Mouse (Mus musculus) heart, embryonic 12.5 days (tissue): Measurements from ENCODE around the gene Snx6. TPM values are rescaled to one million over a fixed set of nuclear protein-coding genes. Genes with fewer than 3 reads are reported as not detected.
"Not testable (repeated sequence)": the region's sequence is repeated elsewhere in the genome, so short reads cannot be mapped to it uniquely, and the experiment has no call there.

Experiments used
- ATAC-seq: fragments of 200-750 bp; cut with Nextera tagmentation; 2 replicates; pipeline ENCODE4 v1.8.0; 2017; ENCODE audit warnings: moderate TSS enrichment, moderate library complexity; ENCODE audit not compliant: insufficient number of reproducible peaks, low FRiP score
- H3K27ac ChIP-seq: fragments of 300-500 bp; sonication (generic); 2 replicates; pipeline ENCODE4 v1.5.1; 2016; ENCODE audit warnings: mild to moderate bottlenecking, moderate library complexity; ENCODE audit not compliant: poor library complexity, severe bottlenecking
- H3K27me3 ChIP-seq: fragments of 300-500 bp; sonication (generic); replicated peaks from 2 replicates; pipeline ENCODE4 v1.6.1; 2016; ENCODE audit warnings: mild to moderate bottlenecking, moderate library complexity
- H3K36me3 ChIP-seq: fragments of 300-500 bp; sonication (generic); 2 replicates; pipeline ENCODE4 v1.6.1; 2016; ENCODE audit warnings: mild to moderate bottlenecking, moderate library complexity
- H3K4me1 ChIP-seq: fragments of 300-500 bp; sonication (generic); replicated peaks from 2 replicates; pipeline ENCODE4 v1.6.1; 2016; ENCODE audit warnings: mild to moderate bottlenecking
- H3K4me2 ChIP-seq: fragments of 300-500 bp; sonication (generic); 2 replicates; pipeline ENCODE4 v1.6.1; 2016; ENCODE audit warnings: mild to moderate bottlenecking, moderate library complexity
- H3K4me3 ChIP-seq: fragments of 300-500 bp; sonication (generic); 2 replicates; pipeline ENCODE4 v1.5.1; 2016; ENCODE audit warnings: mild to moderate bottlenecking
- H3K9ac ChIP-seq: fragments of 300-500 bp; sonication (generic); 2 replicates; pipeline ENCODE4 v1.6.1; 2016; ENCODE audit warnings: mild to moderate bottlenecking, moderate library complexity
- H3K9me3 ChIP-seq: fragments of 300-500 bp; sonication (generic); replicated peaks from 2 replicates; pipeline ENCODE4 v1.6.1; 2016; ENCODE audit warnings: mild to moderate bottlenecking, moderate library complexity
- WGBS: fragments of 180-500 bp; shearing (Covaris S2); methylation state at CpG from one replicate; pipeline ENCODE4 v1.1.7; 2016; 5-methylcytosine and 5-hydroxymethylcytosine counted together
- polyA plus RNA-seq: library from polyadenylated mRNA; unstranded; fragments of >200 nt; fragmentation: Nextera tagmentation; extraction: Ambion mirVana; gene quantifications from 2 replicates; pipeline ENCODE4 v1.2.1, GENCODE M21; 2016

Gene Snx6
- 122 and 135 TPM in 2 replicates for polyA plus RNA-seq

- H3K9me3 ChIP-seq, result no peaks in the 10 kb centered on the region
- H3K27me3 ChIP-seq, result no peaks in the 10 kb centered on the region
- H3K4me3 ChIP-seq, result peak within 1 kb of the TSS; percentile 89
- peaks cover 28% of the 10 kb centered on the region for H3K4me1 ChIP-seq
- peak within 1 kb of the TSS; percentile 52 for H3K27ac ChIP-seq
- peak within 1 kb of the TSS; percentile 94 for H3K9ac ChIP-seq
- H3K4me2 ChIP-seq, result peak within 1 kb of the TSS; percentile 75
- ATAC-seq, result peak; percentile 96
- under 1% methylated on average over 76 of the region's 76 CpGs for WGBS
- H3K36me3 ChIP-seq, result peaks cover 8% of the 10 kb centered on the region
Measured at GRCm38 (mm10) chr12:54795153-54795998, at the start of gene Snx6. Snx6 (minus strand) TSS chr12:54795703.

DNA sequence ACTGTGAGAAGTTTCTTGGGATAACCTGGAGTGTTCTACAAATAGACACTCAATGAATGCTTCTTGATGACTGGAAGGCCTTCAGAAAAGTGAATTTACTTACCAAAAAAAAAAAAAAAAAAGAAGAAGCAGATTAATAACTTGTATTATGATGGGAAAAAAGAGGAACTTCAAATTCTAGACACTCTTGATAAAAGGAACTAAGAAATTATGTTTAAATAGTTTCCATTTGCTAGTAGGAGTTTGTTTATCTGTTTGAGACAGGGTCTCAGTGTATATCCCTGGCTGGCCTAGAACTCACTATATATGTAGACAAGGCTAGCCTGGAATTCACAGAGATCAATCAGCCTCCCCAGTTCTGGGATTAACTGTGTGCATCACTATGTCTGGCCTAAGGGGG lies 48.9 kb upstream of the Snx6 start:
- no peaks in the 10 kb centered on the region for H3K4me1 ChIP-seq
- H3K27ac ChIP-seq, result no peak overlapping the region
- no peaks in the 10 kb centered on the region for H3K27me3 ChIP-seq
- H3K36me3 ChIP-seq, result no peaks in the 10 kb centered on the region; the same call in 1 of the 2 replicates
- H3K4me2 ChIP-seq, result no peak overlapping the region
- ATAC-seq, result no peak
- no peak overlapping the region for H3K9ac ChIP-seq
- H3K9me3 ChIP-seq, result no peaks in the 10 kb centered on the region
- H3K4me3 ChIP-seq, result no peak overlapping the region

GRCm38 (mm10) chr12:54841576-54841975 lies 46.1 kb upstream of the Snx6 start:
- no peaks in the 10 kb centered on the region for H3K36me3 ChIP-seq
- WGBS, result 72% methylated on average over 1 of the region's 1 CpGs
- H3K4me1 ChIP-seq, result peaks cover 7% of the 10 kb centered on the region
- no peak for ATAC-seq
- H3K9me3 ChIP-seq, result no peaks in the 10 kb centered on the region
- no peak overlapping the region for H3K27ac ChIP-seq
- no peak overlapping the region for H3K4me3 ChIP-seq
- no peak overlapping the region for H3K9ac ChIP-seq
- H3K4me2 ChIP-seq, result no peak overlapping the region
- H3K27me3 ChIP-seq, result no peaks in the 10 kb centered on the region

GRCm38 (mm10) chr12:54839815-54840214 lies 44.3 kb upstream of the Snx6 start:
- Histone ChIP-seq H3K4me2 (no peak overlapping the region), H3K36me3 (no peaks in the 10 kb centered on the region), H3K9ac (no peak overlapping the region), H3K9me3 (no peaks in the 10 kb centered on the region), H3K4me3 (no peak overlapping the region), H3K4me1 (peaks cover 23% of the 10 kb centered on the region), H3K27me3 (no peaks in the 10 kb centered on the region), H3K27ac (no peak overlapping the region)
- WGBS, result 78% methylated on average over 2 of the region's 2 CpGs
- no peak for ATAC-seq

DNA sequence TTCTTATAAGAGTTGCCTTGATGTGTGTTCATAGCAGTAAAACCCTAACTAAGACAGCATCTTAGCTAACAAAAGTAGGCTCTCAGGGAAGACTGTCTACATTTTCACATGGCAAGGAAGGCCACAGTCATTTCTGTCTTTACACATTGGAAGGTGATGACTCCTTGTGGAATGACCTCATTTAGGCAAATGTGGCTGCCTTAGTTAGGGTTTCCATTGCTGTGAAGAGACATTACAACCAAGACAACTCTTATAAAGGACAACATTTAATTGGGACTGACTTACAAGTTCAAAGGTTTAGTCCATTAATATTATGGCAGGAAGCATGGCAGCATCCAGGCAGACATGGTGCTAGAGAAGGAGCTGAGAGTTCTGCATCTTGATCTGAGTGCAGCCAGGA lies 43.4 kb upstream of the Snx6 start:
- H3K4me1 ChIP-seq, result peaks cover 27% of the 10 kb centered on the region
- no peak for ATAC-seq
- no peaks in the 10 kb centered on the region for H3K36me3 ChIP-seq
- no peaks in the 10 kb centered on the region for H3K27me3 ChIP-seq
- H3K27ac ChIP-seq, result no peak overlapping the region
- H3K4me2 ChIP-seq, result no peak overlapping the region
- H3K9me3 ChIP-seq, result no peaks in the 10 kb centered on the region
- no peak overlapping the region for H3K9ac ChIP-seq
- no peak overlapping the region for H3K4me3 ChIP-seq

DNA sequence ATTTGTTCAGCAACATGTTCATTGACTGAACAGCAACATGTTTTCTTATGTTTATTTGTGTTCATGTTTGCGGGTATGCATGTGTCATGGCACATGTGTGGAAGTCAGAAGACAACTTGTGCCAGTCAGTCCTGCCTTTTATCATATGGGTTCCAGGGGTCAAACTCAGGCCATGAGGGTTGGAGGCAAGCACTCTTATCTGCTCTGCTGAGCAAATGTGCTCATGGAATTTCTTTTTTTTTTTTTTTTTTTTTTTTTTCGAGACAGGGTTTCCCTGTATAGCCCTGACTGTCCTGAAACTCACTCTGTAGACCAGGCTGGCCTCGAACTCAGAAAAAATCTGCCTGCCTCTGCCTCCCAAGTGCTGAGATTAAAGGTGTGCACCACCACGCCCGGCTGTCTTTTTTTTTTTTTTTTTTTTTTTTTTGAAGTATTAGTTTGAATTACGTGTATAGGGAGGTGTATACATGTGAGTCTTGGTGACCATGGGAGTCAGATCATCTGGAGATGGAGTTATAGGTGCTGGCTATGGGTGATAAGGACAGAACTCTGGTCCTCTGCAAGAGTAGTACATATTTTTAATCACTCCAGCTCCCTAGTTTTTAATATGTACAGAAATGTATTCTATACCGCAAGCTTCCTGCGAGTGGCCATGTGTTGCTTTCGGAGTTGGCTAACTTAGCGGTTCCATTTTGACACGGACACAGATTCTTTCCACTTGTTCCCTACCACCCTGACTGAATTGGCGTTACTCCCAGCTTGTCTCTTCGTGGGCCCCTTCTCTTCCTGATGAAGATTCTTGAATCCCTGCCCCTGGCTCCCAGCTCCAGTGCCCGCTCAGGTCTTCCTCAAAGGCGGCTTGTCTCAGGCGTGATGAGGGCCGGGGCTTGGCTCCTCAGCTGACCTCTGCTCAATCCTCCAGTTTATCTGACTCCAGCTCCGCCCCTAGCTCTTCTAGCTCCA lies 40.4 kb upstream of the Snx6 start:
- peak overlapping the region; percentile 63 for H3K4me2 ChIP-seq
- ATAC-seq, result peak; percentile 43; the same call in 1 of the 2 replicates

GRCm38 (mm10) chr12:54834925-54835447 lies 39.5 kb upstream of the Snx6 start:
- Histone ChIP-seq H3K4me2 (peak overlapping the region; percentile 63), H3K27me3 (no peaks in the 10 kb centered on the region), H3K27ac (peak overlapping the region; percentile 92), H3K36me3 (no peaks in the 10 kb centered on the region), H3K4me1 (peaks cover 31% of the 10 kb centered on the region), H3K9ac (peak overlapping the region; percentile 68), H3K4me3 (peak overlapping the region; percentile 41), H3K9me3 (no peaks in the 10 kb centered on the region)
- peak; percentile 84 for ATAC-seq
- WGBS, result 5% methylated on average over 11 of the region's 11 CpGs

More for the DNA sequence above, 40.4 kb upstream of the Snx6 start:
- Histone ChIP-seq H3K27me3 (no peaks in the 10 kb centered on the region), H3K27ac (peak overlapping the region; percentile 92), H3K9ac (no peak overlapping the region), H3K36me3 (no peaks in the 10 kb centered on the region), H3K9me3 (no peaks in the 10 kb centered on the region), H3K4me3 (no peak overlapping the region), H3K4me1 (peaks cover 31% of the 10 kb centered on the region)
- WGBS, result 56% methylated on average over 18 of the region's 18 CpGs

DNA sequence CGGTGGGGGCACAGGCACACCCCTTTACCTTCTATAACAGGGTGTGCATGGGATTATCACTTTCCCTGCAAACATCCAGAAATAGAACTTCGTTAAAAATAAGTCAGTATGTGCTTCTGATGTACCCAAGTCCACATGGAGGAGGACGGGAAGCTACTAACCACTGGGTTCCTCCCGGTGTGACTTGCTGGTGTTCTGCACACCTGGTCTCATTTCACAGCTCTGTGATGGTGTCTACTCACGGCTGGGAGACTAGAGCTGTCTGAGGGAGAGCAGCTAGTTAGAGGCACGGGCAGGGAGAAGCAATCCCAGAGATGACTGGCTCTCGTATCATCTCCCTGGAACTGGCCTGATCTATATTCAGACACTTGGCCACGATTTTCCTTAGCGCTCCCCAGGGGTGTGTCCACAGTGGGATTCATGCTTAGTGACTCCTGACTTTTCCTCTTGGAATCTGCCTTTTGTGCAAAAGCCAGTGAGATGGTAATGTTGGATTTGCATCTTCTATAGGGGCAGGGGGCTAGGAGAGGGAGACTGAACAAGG lies 38.4 kb upstream of the Snx6 start:
- peak overlapping the region; percentile 15; the same call in 1 of the 2 replicates for H3K4me2 ChIP-seq
- no peaks in the 10 kb centered on the region for H3K27me3 ChIP-seq
- no peak overlapping the region for H3K9ac ChIP-seq
- peak overlapping the region; percentile 71 for H3K27ac ChIP-seq
- no peak for ATAC-seq
- H3K9me3 ChIP-seq, result no peaks in the 10 kb centered on the region
- H3K4me3 ChIP-seq, result no peak overlapping the region
- 41% methylated on average over 9 of the region's 9 CpGs for WGBS
- peaks cover 31% of the 10 kb centered on the region for H3K4me1 ChIP-seq
- H3K36me3 ChIP-seq, result no peaks in the 10 kb centered on the region

GRCm38 (mm10) chr12:54831927-54832326 lies 36.4 kb upstream of the Snx6 start:
- H3K4me2 ChIP-seq, H3K4me3 ChIP-seq, H3K9me3 ChIP-seq, H3K27ac ChIP-seq, H3K27me3 ChIP-seq, ATAC-seq, H3K36me3 ChIP-seq, H3K9ac ChIP-seq: not testable (repeated sequence)
- peaks cover 27% of the 10 kb centered on the region for H3K4me1 ChIP-seq
- 64% methylated on average over 1 of the region's 1 CpGs for WGBS

GRCm38 (mm10) chr12:54830574-54830973 lies 35.1 kb upstream of the Snx6 start:
- WGBS, result 5% methylated on average over 6 of the region's 6 CpGs
- no peak overlapping the region for H3K4me3 ChIP-seq
- no peak overlapping the region for H3K9ac ChIP-seq
- H3K27ac ChIP-seq, result no peak overlapping the region
- no peak overlapping the region for H3K4me2 ChIP-seq
- H3K4me1 ChIP-seq, result peaks cover 16% of the 10 kb centered on the region
- ATAC-seq, result no peak
- no peaks in the 10 kb centered on the region for H3K27me3 ChIP-seq
- H3K9me3 ChIP-seq, result no peaks in the 10 kb centered on the region
- H3K36me3 ChIP-seq, result no peaks in the 10 kb centered on the region

DNA sequence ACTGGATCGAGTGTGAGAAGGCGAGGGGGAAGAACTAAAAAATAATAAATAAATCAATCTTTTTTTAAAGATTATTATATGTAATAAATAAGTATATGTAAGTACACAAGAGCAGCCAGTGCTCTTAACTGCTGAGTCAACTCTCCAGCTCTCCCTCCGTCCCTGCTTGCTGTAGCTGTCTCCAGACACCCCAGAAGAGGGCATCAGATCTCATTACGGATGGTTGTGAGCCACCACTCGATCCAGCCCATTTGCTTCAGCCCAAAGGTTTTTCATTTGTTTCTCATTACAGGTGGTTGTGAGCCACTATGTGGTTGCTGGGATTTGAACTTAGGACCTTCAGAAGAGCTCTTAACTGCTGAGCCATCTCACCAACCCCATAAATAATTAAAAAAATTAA lies 34.4 kb upstream of the Snx6 start:
- H3K36me3 ChIP-seq, result no peaks in the 10 kb centered on the region
- no peak overlapping the region for H3K4me2 ChIP-seq
- H3K9me3 ChIP-seq, result no peaks in the 10 kb centered on the region
- no peak overlapping the region for H3K27ac ChIP-seq
- no peak for ATAC-seq
- no peaks in the 10 kb centered on the region for H3K27me3 ChIP-seq
- H3K4me3 ChIP-seq, result no peak overlapping the region
- no peak overlapping the region for H3K9ac ChIP-seq
- peaks cover 9% of the 10 kb centered on the region for H3K4me1 ChIP-seq
- 55% methylated on average over 5 of the region's 5 CpGs for WGBS
